Mouse (Mus musculus) testis, adult 2 months (tissue): ENCODE measurements at regions not wholly inside any gene's neighbourhood (a gene's known extent, or its start where the extent isn't known, plus 50 kb on each side); places are given as distances from the start of the nearest gene placed in this dataset.

ENCODE experiments used
- CTCF ChIP-seq: fragments of 200-500 bp; IDR thresholded peaks from 2 replicates; pipeline ENCODE4 v1.5.1; 2012; ENCODE audit warnings: low read depth, mild to moderate bottlenecking, inconsistent platforms, low read length, moderate library complexity; ENCODE audit not compliant: control insufficient read depth, insufficient read depth, insufficient replicate concordance
- POLR2A ChIP-seq: fragments of 200-500 bp; IDR thresholded peaks from 2 replicates; pipeline ENCODE4 v1.6.1; 2012; ENCODE audit warnings: low read depth, mild to moderate bottlenecking, inconsistent platforms, low read length, moderate library complexity; ENCODE audit not compliant: control insufficient read depth

DNA sequence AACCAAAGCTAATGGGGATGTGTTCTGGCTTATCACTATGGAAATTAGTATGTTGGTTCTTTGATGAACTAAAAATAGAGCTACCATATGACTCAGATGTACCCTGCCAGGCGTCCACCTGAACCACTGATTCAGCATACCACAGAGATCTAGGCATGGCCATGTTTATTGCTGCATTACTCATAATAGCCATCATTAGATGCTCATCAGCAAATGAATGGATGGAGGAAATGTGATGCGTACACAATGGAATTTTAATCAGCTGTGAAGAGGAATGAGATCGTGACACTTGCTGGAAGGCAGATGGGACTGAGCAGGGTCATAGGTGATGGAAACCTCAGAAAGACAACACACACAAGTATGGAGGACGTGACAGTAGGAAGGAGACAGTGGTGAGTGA is 78.7 kb upstream of the Magi3 start:
- TF ChIP-seq POLR2A (no peak), CTCF (no peak)
